Mouse (Mus musculus) testis, adult 2 months (tissue): ENCODE results near the gene Pih1d1. TPM values are rescaled to one million over a fixed set of nuclear protein-coding genes. Genes with fewer than 3 reads are reported as not detected.
A peak's percentile ranks its signal among the peaks of the same experiment; 100 is the strongest.

ENCODE experiments used
- H3K27ac ChIP-seq: fragments of 200-500 bp; 2 replicates; pipeline ENCODE4 v1.5.1; 2012; ENCODE audit warnings: low read depth, low read length; ENCODE audit not compliant: control insufficient read depth, insufficient read depth
- H3K27me3 ChIP-seq: fragments of 200-500 bp; 2 replicates; pipeline ENCODE4 v1.6.1; 2012; ENCODE audit warnings: mild to moderate bottlenecking, low read length, moderate library complexity; ENCODE audit not compliant: control insufficient read depth, insufficient read depth
- H3K36me3 ChIP-seq: fragments of 200-500 bp; 2 replicates; pipeline ENCODE4 v1.6.1; 2012; ENCODE audit warnings: mild to moderate bottlenecking, low read length; ENCODE audit not compliant: control insufficient read depth, insufficient read depth
- H3K4me1 ChIP-seq: fragments of 200-500 bp; 2 replicates; pipeline ENCODE4 v1.6.1; 2012; ENCODE audit warnings: low read length; ENCODE audit not compliant: control insufficient read depth, insufficient read depth
- H3K4me3 ChIP-seq: fragments of 200-500 bp; 2 replicates; pipeline ENCODE4 v1.5.1; 2012; ENCODE audit warnings: low read depth, mild to moderate bottlenecking, low read length, moderate library complexity, mixed read lengths; ENCODE audit not compliant: control insufficient read depth
- CTCF ChIP-seq: fragments of 200-500 bp; IDR thresholded peaks from 2 replicates; pipeline ENCODE4 v1.5.1; 2012; ENCODE audit warnings: low read depth, mild to moderate bottlenecking, inconsistent platforms, low read length, moderate library complexity; ENCODE audit not compliant: control insufficient read depth, insufficient read depth, insufficient replicate concordance
- POLR2A ChIP-seq: fragments of 200-500 bp; IDR thresholded peaks from 2 replicates; pipeline ENCODE4 v1.6.1; 2012; ENCODE audit warnings: low read depth, mild to moderate bottlenecking, inconsistent platforms, low read length, moderate library complexity; ENCODE audit not compliant: control insufficient read depth
- polyA plus RNA-seq: library from polyadenylated mRNA; depleted of rRNA; stranded (reverse); fragments of >200 nt; gene quantifications from 2 replicates; pipeline ENCODE4 v1.2.3, GENCODE M21; 2012

The Pih1d1 gene
- polyA plus RNA-seq, 1 experiment = 258 TPM

DNA sequence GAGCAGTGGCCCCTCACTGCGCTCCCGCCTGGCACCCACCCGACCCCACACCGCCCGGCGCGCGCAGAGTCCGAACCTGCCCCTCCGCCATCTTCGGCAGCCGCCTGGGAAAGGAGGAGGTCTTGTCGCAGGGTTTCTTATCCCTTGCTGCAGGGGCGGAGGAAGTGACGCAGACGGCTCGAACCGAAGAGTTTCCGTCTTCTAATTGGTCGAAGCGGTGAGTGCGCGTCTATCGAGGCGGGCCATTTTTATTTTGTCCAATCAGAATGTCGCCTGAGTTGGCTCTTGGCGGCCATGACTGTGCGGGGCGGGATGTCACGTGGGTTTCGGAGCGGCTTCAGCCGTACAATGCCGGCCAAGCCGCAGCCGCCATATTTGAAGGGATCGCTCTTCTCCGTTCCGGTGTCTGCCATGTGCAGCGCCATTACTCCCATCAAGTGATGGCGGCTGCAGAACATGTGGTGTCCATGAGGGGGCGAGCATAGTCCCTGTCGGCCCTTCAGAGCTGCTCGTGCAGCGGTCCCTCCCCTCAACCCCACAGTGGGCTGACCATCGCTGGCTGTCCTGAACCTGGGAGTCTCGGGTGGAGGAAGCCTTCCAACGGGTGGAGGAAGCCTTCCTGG is 25.4 kb upstream of the Pih1d1 start, which contains the start of gene Rpl13a:
Gene Rpl13a, minus strand, starts transcription at position 138 of the 623 bp plus-strand sequence.
- H3K27me3 ChIP-seq = no peaks in the 10 kb centered on the region

GRCm38 (mm10) chr7:45129318-45129717 is 24.8 kb upstream of the Pih1d1 start:
- TF ChIP-seq CTCF (no peak), POLR2A (no peak; the same call in 1 of the 2 replicates)
- H3K4me3 ChIP-seq = peak overlapping the region; percentile 89
- peak overlapping the region; percentile 95 for H3K27ac ChIP-seq
- H3K36me3 ChIP-seq = no peaks in the 10 kb centered on the region
- H3K27me3 ChIP-seq = no peaks in the 10 kb centered on the region
- H3K4me1 ChIP-seq = peaks cover 14% of the 10 kb centered on the region

More for the DNA sequence above, 25.4 kb upstream of the Pih1d1 start, which contains the start of gene Rpl13a:
- peaks cover 12% of the 10 kb centered on the region for H3K4me1 ChIP-seq
- peak; percentile 94 for TF ChIP-seq POLR2A
- TF ChIP-seq CTCF = peak; percentile 66; the same call in 1 of the 2 replicates
- H3K36me3 ChIP-seq = no peaks in the 10 kb centered on the region
- peak within 1 kb of the TSS; percentile 89 for H3K4me3 ChIP-seq
- H3K27ac ChIP-seq = peak within 1 kb of the TSS; percentile 96

- TF ChIP-seq CTCF = no peak
- peaks cover 20% of the 10 kb centered on the region for H3K4me1 ChIP-seq
- no peaks in the 10 kb centered on the region for H3K36me3 ChIP-seq
- peak overlapping the region; percentile 89 for H3K4me3 ChIP-seq
- no peaks in the 10 kb centered on the region for H3K27me3 ChIP-seq
- peak overlapping the region; percentile 95 for H3K27ac ChIP-seq
Measured at GRCm38 (mm10) chr7:45129776-45130512, 24.2 kb upstream of the Pih1d1 start.

DNA sequence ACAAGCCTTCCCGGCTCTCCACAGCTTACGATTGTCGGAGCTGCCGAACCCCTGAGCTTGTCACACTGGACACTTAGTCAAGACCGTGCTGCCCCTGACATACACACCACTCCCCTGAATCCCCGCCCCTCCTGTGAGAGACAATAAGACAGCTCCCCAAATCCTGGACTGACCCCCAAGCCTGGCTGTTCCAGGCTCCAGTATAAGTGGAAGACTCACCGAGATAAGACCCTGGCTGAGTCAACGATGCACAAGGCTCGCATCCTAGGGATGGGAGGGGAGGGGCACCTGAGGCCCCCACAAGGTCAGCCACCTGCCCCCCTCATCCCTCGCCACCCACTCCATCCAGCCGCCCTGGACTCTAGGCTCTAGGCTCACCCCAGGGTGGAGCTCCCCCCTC is 22.3 kb upstream of the Pih1d1 start:
- Histone ChIP-seq H3K36me3 (no peaks in the 10 kb centered on the region), H3K27ac (no peak overlapping the region), H3K4me3 (no peak overlapping the region), H3K4me1 (peaks cover 20% of the 10 kb centered on the region), H3K27me3 (no peaks in the 10 kb centered on the region)
- TF ChIP-seq CTCF = no peak
- no peak for TF ChIP-seq POLR2A

- Histone ChIP-seq H3K27me3 (no peaks in the 10 kb centered on the region), H3K27ac (no peak overlapping the region), H3K36me3 (no peaks in the 10 kb centered on the region), H3K4me1 (peaks cover 15% of the 10 kb centered on the region), H3K4me3 (no peak overlapping the region)
- TF ChIP-seq POLR2A (no peak), CTCF (no peak)
Measured at GRCm38 (mm10) chr7:45133446-45134159, 20.5 kb upstream of the Pih1d1 start.

DNA sequence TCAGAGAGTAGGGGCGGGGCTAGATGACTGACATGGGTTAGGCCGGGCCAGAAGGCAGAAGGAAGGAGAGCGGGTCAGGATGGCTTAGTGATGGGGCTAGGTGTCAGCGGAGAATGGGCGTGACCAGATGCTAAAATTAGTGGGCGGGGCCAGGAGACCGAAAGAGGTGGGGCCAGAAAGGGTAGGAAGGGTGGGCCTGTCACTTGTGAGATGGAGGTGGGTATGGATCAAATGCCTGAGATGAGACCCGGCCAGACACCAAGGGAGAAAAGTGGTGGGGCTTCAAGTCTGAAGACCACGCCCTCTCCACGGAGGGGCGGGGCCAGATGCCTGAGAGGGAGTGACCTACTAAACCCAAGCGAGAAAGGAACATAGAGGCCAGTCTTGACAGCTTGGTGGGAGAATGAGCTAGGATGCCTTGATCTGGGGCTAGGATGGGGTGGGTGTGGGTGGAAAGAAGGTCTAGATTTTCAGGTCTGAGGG is 19.5 kb upstream of the Pih1d1 start:
- Histone ChIP-seq H3K27me3 (no peaks in the 10 kb centered on the region), H3K4me1 (peaks cover 15% of the 10 kb centered on the region), H3K27ac (no peak overlapping the region), H3K36me3 (no peaks in the 10 kb centered on the region), H3K4me3 (no peak overlapping the region)
- TF ChIP-seq CTCF = no peak
- no peak for TF ChIP-seq POLR2A

DNA sequence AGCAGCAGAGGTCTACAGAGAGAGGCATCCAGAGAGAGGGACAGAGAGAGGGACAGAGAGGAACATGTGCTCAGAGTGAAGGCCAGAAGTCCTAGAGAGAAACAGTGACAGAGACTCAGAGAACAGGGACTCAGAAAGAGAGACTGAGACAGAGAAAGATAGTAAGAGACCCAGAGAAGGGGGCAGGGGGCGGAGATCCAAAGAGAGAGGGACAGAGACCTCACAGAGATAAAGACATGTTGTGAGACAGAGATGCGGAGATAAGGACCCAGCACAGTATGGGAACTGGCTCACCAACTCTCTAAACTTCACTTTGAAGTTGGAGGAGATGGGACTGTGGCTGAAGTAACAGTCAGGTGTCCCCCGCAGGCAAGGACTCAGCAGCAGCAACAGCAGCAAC is 18.7 kb upstream of the Pih1d1 start:
- no peaks in the 10 kb centered on the region for H3K36me3 ChIP-seq
- H3K4me3 ChIP-seq = no peak overlapping the region
- H3K27me3 ChIP-seq = no peaks in the 10 kb centered on the region
- H3K27ac ChIP-seq = no peak overlapping the region
- TF ChIP-seq CTCF = no peak
- TF ChIP-seq POLR2A = no peak
- peaks cover 11% of the 10 kb centered on the region for H3K4me1 ChIP-seq
